Mouse (Mus musculus): ENCODE data around the gene Dok5. TPM values are rescaled to one million over a fixed set of nuclear protein-coding genes. Genes with fewer than 3 reads are reported as not detected.

Dok5 gene
- polyA plus RNA-seq, 2 experiments, result 10.8 to 11.9 TPM

- no peaks in the 10 kb centered on the region for H3K4me1 ChIP-seq (ENCODE audit: control insufficient read depth, insufficient read depth, low read length)
- no peaks in the 10 kb centered on the region for H3K9me3 ChIP-seq (ENCODE audit: control insufficient read depth, low read length)
- ATAC-seq (ENCODE audit: low FRiP score, low read depth) (no peak), DNase-seq (ENCODE audit: low spot score) (no peak)
- 93% methylated on average over 10 of the region's 10 CpGs for WGBS
- no peak overlapping the region for H3K4me3 ChIP-seq (replicated peaks; ENCODE audit: low read length)
- H3K4me2 ChIP-seq (replicated peaks; ENCODE audit: low read depth, low read length, severe bottlenecking), result no peak overlapping the region
- H3K9ac ChIP-seq (ENCODE audit: low read depth, low read length, severe bottlenecking), result no peak overlapping the region
- no peak for TF ChIP-seq POLR2A (IDR thresholded peaks at IDR 0.05; ENCODE audit: borderline replicate concordance, extremely low read depth, insufficient read depth, insufficient read length)
- H3K27ac ChIP-seq (replicated peaks; ENCODE audit: low read depth, low read length), result no peak overlapping the region
- H3K36me3 ChIP-seq (ENCODE audit: control insufficient read depth, insufficient read depth, low read length), result no peaks in the 10 kb centered on the region
- no peaks in the 10 kb centered on the region for H3K27me3 ChIP-seq (ENCODE audit: control insufficient read depth, insufficient read depth, low read length)
Measured at GRCm38 (mm10) chr2:170788101-170788500, 56.5 kb downstream of the Dok5 start.

GRCm38 (mm10) chr2:170791332-170792017 is 59.9 kb downstream of the Dok5 start:
- H3K27ac ChIP-seq (replicated peaks; ENCODE audit: low read depth, low read length), result no peak overlapping the region
- WGBS, result 27% methylated on average over 8 of the region's 8 CpGs
- H3K36me3 ChIP-seq (ENCODE audit: control insufficient read depth, insufficient read depth, low read length), result no peaks in the 10 kb centered on the region
- no peak overlapping the region for H3K4me3 ChIP-seq (replicated peaks; ENCODE audit: low read length)
- no peak overlapping the region for H3K4me2 ChIP-seq (replicated peaks; ENCODE audit: low read depth, low read length, severe bottlenecking)
- ATAC-seq (ENCODE audit: low FRiP score, low read depth) (no peak), DNase-seq (ENCODE audit: low spot score) (peak; percentile 30)
- H3K9ac ChIP-seq (ENCODE audit: low read depth, low read length, severe bottlenecking), result no peak overlapping the region
- no peaks in the 10 kb centered on the region for H3K27me3 ChIP-seq (ENCODE audit: control insufficient read depth, insufficient read depth, low read length)
- H3K9me3 ChIP-seq (ENCODE audit: control insufficient read depth, low read length), result no peaks in the 10 kb centered on the region
- no peak for TF ChIP-seq POLR2A (IDR thresholded peaks at IDR 0.05; ENCODE audit: borderline replicate concordance, extremely low read depth, insufficient read depth, insufficient read length)
- H3K4me1 ChIP-seq (ENCODE audit: control insufficient read depth, insufficient read depth, low read length), result no peaks in the 10 kb centered on the region

GRCm38 (mm10) chr2:170795242-170795641 is 63.6 kb downstream of the Dok5 start:
- TF ChIP-seq POLR2A (IDR thresholded peaks at IDR 0.05; ENCODE audit: borderline replicate concordance, extremely low read depth, insufficient read depth, insufficient read length), result no peak
- H3K4me3 ChIP-seq (replicated peaks; ENCODE audit: low read length), result no peak overlapping the region
- no peak overlapping the region for H3K9ac ChIP-seq (ENCODE audit: low read depth, low read length, severe bottlenecking)
- no peaks in the 10 kb centered on the region for H3K27me3 ChIP-seq (ENCODE audit: control insufficient read depth, insufficient read depth, low read length)
- no peak overlapping the region for H3K27ac ChIP-seq (replicated peaks; ENCODE audit: low read depth, low read length)
- H3K4me1 ChIP-seq (ENCODE audit: control insufficient read depth, insufficient read depth, low read length), result no peaks in the 10 kb centered on the region
- no peaks in the 10 kb centered on the region for H3K36me3 ChIP-seq (ENCODE audit: control insufficient read depth, insufficient read depth, low read length)
- DNase-seq (ENCODE audit: low spot score) (no peak), ATAC-seq (ENCODE audit: low FRiP score, low read depth) (no peak)
- 87% methylated on average over 3 of the region's 3 CpGs for WGBS
- peaks cover 8% of the 10 kb centered on the region; the same call in 1 of the 2 replicates for H3K9me3 ChIP-seq (ENCODE audit: control insufficient read depth, low read length)
- H3K4me2 ChIP-seq (replicated peaks; ENCODE audit: low read depth, low read length, severe bottlenecking), result no peak overlapping the region

- no peak overlapping the region for H3K27ac ChIP-seq (replicated peaks; ENCODE audit: low read depth, low read length)
- DNase-seq (ENCODE audit: low spot score), result no peak
- H3K36me3 ChIP-seq (ENCODE audit: control insufficient read depth, insufficient read depth, low read length), result no peaks in the 10 kb centered on the region
- WGBS, result 68% methylated on average over 6 of the region's 6 CpGs
- H3K4me2 ChIP-seq (replicated peaks; ENCODE audit: low read depth, low read length, severe bottlenecking), result no peak overlapping the region
- H3K4me1 ChIP-seq (ENCODE audit: control insufficient read depth, insufficient read depth, low read length), result 0 out of 2 replicates have a peak, but pooled peaks cover 4% of the 10 kb centered on the region
- no peaks in the 10 kb centered on the region for H3K27me3 ChIP-seq (ENCODE audit: control insufficient read depth, insufficient read depth, low read length)
- peaks cover 8% of the 10 kb centered on the region; the same call in 1 of the 2 replicates for H3K9me3 ChIP-seq (ENCODE audit: control insufficient read depth, low read length)
- no peak overlapping the region for H3K4me3 ChIP-seq (replicated peaks; ENCODE audit: low read length)
- H3K9ac ChIP-seq (ENCODE audit: low read depth, low read length, severe bottlenecking), result no peak overlapping the region
- TF ChIP-seq POLR2A (IDR thresholded peaks at IDR 0.05; ENCODE audit: borderline replicate concordance, extremely low read depth, insufficient read depth, insufficient read length), result no peak
- ATAC-seq (ENCODE audit: low FRiP score, low read depth), result no peak
Measured at GRCm38 (mm10) chr2:170802984-170803383, 71.4 kb downstream of the Dok5 start.

GRCm38 (mm10) chr2:170807555-170808258 is 76.1 kb downstream of the Dok5 start:
- H3K36me3 ChIP-seq (ENCODE audit: control insufficient read depth, insufficient read depth, low read length), result no peaks in the 10 kb centered on the region
- H3K4me3 ChIP-seq (replicated peaks; ENCODE audit: low read length), result no peak overlapping the region
- no peak overlapping the region for H3K4me2 ChIP-seq (replicated peaks; ENCODE audit: low read depth, low read length, severe bottlenecking)
- H3K4me1 ChIP-seq (ENCODE audit: control insufficient read depth, insufficient read depth, low read length), result 0 out of 2 replicates have a peak, but pooled peaks cover 4% of the 10 kb centered on the region
- H3K9me3 ChIP-seq (ENCODE audit: control insufficient read depth, low read length), result no peaks in the 10 kb centered on the region
- ATAC-seq (ENCODE audit: low FRiP score, low read depth), result no peak
- no peak for DNase-seq (ENCODE audit: low spot score)
- H3K27ac ChIP-seq (replicated peaks; ENCODE audit: low read depth, low read length), result no peak overlapping the region
- no peaks in the 10 kb centered on the region for H3K27me3 ChIP-seq (ENCODE audit: control insufficient read depth, insufficient read depth, low read length)
- H3K9ac ChIP-seq (ENCODE audit: low read depth, low read length, severe bottlenecking), result no peak overlapping the region
- TF ChIP-seq POLR2A (IDR thresholded peaks at IDR 0.05; ENCODE audit: borderline replicate concordance, extremely low read depth, insufficient read depth, insufficient read length), result no peak
- WGBS, result 50% methylated on average over 12 of the region's 12 CpGs
